Mouse (Mus musculus) adrenal gland, postnatal 4 days (tissue): ENCODE data around the gene Gm45623. TPM values are rescaled to one million over a fixed set of nuclear protein-coding genes. Genes with fewer than 3 reads are reported as not detected.
A peak's percentile ranks its signal among the peaks of the same experiment; 100 is the strongest.

Experiments
- DNase-seq, 2 experiments: peaks; one replicate each; pipeline ENCODE4 v3.0.0; 2021 to 2022; ENCODE audit warnings: low spot score in 2 of 2, mixed read lengths in 2 of 2
- total RNA-seq, 2 experiments: library from RNA; stranded (reverse); gene quantifications; 2 replicates each; pipeline ENCODE4 v1.2.3; 2021

The Gm45623 gene
- total RNA-seq, 2 experiments from 2014 or later, result 0.28 TPM; not detected in 1

DNA sequence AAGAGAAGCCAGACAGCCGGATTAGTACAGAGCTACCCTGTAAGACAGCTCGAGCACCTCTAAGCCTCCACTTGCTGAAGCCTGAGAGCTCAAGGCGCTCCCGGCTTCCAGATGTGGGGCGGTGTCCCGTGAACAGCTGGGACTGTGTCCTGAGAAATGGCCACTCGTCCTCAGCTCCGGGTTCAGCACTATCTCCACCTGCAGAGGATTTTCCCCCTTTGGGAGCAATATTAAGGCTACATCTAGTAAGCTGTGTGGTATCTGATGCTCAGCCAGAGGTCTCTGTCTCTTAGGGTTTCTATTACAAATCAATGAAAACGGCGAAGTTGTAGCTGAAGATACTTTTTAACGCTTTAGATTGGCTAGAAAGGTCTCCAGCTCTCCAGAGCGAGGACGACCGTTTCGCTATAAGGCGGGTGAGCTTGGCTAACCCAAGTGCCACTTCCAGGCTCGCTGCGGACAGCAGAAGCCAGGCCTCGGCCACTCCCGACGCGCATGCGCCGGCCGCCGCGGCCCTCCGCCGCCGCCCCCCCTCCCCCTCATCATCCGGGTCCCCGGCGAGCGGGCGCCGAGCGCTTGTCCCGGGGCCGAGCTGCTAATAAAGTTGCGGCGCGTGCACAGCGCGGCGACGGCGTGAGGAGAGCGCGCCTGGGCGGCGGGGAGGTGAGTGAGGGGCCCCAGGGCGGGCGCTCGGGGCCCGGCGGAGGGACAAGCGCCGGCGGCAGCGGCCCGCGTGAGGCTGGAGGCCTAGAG, 51.0 kb downstream of the Gm45623 start, which contains the start of gene Smad5:
TSS of gene Smad5 (plus strand) at position 542 of the 753 bp plus-strand sequence.
- peak; percentile 79 to 82 for DNase-seq

Other genes starting within 250 kb of the Gm45623 start
- gene Fbxl21, start 231.4 kb downstream of the Gm45623 start, total RNA-seq, result 1 to 10 TPM; 7.1 to 8.3 TPM
- 10 to 100 TPM in 1 of 2 experiments, under 1 TPM in 1; 0.98 to 24.8 TPM for gene Lect2, start 205.3 kb downstream of the Gm45623 start, total RNA-seq
- 10 to 100 TPM; 52.0 to 53.4 TPM for gene Tgfbi, start 144.3 kb downstream of the Gm45623 start, total RNA-seq
- 10 to 100 TPM; 80.4 to 81.3 TPM for gene Smad5, start 50.8 kb downstream of the Gm45623 start, total RNA-seq
- under 1 TPM; 0.36 to 0.51 TPM for gene Trpc7, start 142.2 kb upstream of the Gm45623 start, total RNA-seq